Mouse (Mus musculus) ES-E14 (cell line): ENCODE data around the gene Sgk2.

ENCODE experiments used
- CHD2 ChIP-seq: IDR thresholded peaks from 2 replicates; pipeline ENCODE4 v1.6.1; 2014; ENCODE audit warnings: mild to moderate bottlenecking, low read depth, low read length, inconsistent platforms
- HCFC1 ChIP-seq: IDR thresholded peaks from 2 replicates; pipeline ENCODE4 v1.6.1; 2012; ENCODE audit warnings: low read length, inconsistent platforms, borderline replicate concordance; ENCODE audit not compliant: insufficient read depth

- TF ChIP-seq CHD2: no peak
- no peak for TF ChIP-seq HCFC1
Measured at GRCm38 (mm10) chr2:162947736-162948135, 39.4 kb upstream of the Sgk2 start.
